Mouse (Mus musculus): ENCODE measurements around the gene Srpr. TPM values are rescaled to one million over a fixed set of nuclear protein-coding genes. Genes with fewer than 3 reads are reported as not detected.

The Srpr gene
- polyA plus RNA-seq, 1 experiment = 96.9 TPM

- no peaks in the 10 kb centered on the region for H3K36me3 ChIP-seq (ENCODE audit: control insufficient read depth, insufficient read depth, low read length, poor library complexity, severe bottlenecking)
- no peak overlapping the region for H3K27ac ChIP-seq (ENCODE audit: insufficient read depth, low read length)
- no peak overlapping the region for H3K9ac ChIP-seq (ENCODE audit: low read depth, poor library complexity, severe bottlenecking)
- H3K4me3 ChIP-seq (ENCODE audit: low read depth, low read length) = no peak overlapping the region
- no peak for TF ChIP-seq EP300 (IDR thresholded peaks at IDR 0.05; ENCODE audit: insufficient read depth, low read depth, low read length)
- TF ChIP-seq CTCF (IDR thresholded peaks at IDR 0.05; ENCODE audit: low read depth, low read length) = no peak
- TF ChIP-seq POLR2A (IDR thresholded peaks at IDR 0.05; ENCODE audit: insufficient read depth, low read length) = no peak
- H3K4me1 ChIP-seq (ENCODE audit: control insufficient read depth, insufficient read depth, low read length) = no peaks in the 10 kb centered on the region
- H3K9me3 ChIP-seq (replicated peaks; ENCODE audit: control insufficient read depth, insufficient read depth, low read length, poor library complexity, severe bottlenecking) = no peaks in the 10 kb centered on the region
- H3K27me3 ChIP-seq (ENCODE audit: control insufficient read depth, insufficient read depth, low read length, poor library complexity, severe bottlenecking) = no peaks in the 10 kb centered on the region
Observed at GRCm38 (mm10) chr9:35283415-35284069, 83.6 kb downstream of the Srpr start.

DNA sequence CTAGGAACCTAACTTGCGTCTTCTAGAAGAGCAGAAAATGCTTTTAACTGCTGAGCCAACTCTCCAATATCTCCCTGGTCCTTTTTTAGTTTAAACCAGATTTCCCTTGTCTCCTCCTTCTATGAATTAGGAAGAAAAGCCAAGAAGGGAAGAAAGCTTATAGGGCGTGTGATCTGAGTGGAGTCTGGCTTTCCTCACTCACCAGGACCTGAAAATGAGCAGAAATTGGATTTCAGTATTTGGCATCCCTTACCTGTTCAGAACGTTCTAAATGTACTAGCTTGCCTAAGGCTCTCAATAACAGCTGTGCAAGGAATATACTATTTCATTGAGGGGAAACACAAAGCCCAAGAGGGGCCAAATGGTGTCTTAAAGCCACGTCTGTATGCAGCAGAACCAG is 84.4 kb downstream of the Srpr start:
- Histone ChIP-seq H3K4me1 (ENCODE audit: control insufficient read depth, insufficient read depth, low read length) (no peaks in the 10 kb centered on the region), H3K36me3 (ENCODE audit: control insufficient read depth, insufficient read depth, low read length, poor library complexity, severe bottlenecking) (no peaks in the 10 kb centered on the region), H3K27ac (ENCODE audit: insufficient read depth, low read length) (no peak overlapping the region), H3K27me3 (ENCODE audit: control insufficient read depth, insufficient read depth, low read length, poor library complexity, severe bottlenecking) (no peaks in the 10 kb centered on the region), H3K4me3 (ENCODE audit: low read depth, low read length) (no peak overlapping the region), H3K9me3 (replicated peaks; ENCODE audit: control insufficient read depth, insufficient read depth, low read length, poor library complexity, severe bottlenecking) (no peaks in the 10 kb centered on the region), H3K9ac (ENCODE audit: low read depth, poor library complexity, severe bottlenecking) (no peak overlapping the region)
- TF ChIP-seq POLR2A (IDR thresholded peaks at IDR 0.05; ENCODE audit: insufficient read depth, low read length) = no peak
- TF ChIP-seq CTCF (IDR thresholded peaks at IDR 0.05; ENCODE audit: low read depth, low read length) = no peak
- no peak for TF ChIP-seq EP300 (IDR thresholded peaks at IDR 0.05; ENCODE audit: insufficient read depth, low read depth, low read length)

GRCm38 (mm10) chr9:35286351-35286750 is 86.4 kb downstream of the Srpr start:
- Histone ChIP-seq H3K36me3 (ENCODE audit: control insufficient read depth, insufficient read depth, low read length, poor library complexity, severe bottlenecking) (no peaks in the 10 kb centered on the region), H3K27ac (ENCODE audit: insufficient read depth, low read length) (no peak overlapping the region), H3K4me3 (ENCODE audit: low read depth, low read length) (no peak overlapping the region), H3K4me1 (ENCODE audit: control insufficient read depth, insufficient read depth, low read length) (no peaks in the 10 kb centered on the region), H3K9ac (ENCODE audit: low read depth, poor library complexity, severe bottlenecking) (no peak overlapping the region), H3K9me3 (replicated peaks; ENCODE audit: control insufficient read depth, insufficient read depth, low read length, poor library complexity, severe bottlenecking) (no peaks in the 10 kb centered on the region), H3K27me3 (ENCODE audit: control insufficient read depth, insufficient read depth, low read length, poor library complexity, severe bottlenecking) (no peaks in the 10 kb centered on the region)
- TF ChIP-seq EP300 (IDR thresholded peaks at IDR 0.05; ENCODE audit: insufficient read depth, low read depth, low read length) = no peak
- TF ChIP-seq CTCF (IDR thresholded peaks at IDR 0.05; ENCODE audit: low read depth, low read length) = no peak
- TF ChIP-seq POLR2A (IDR thresholded peaks at IDR 0.05; ENCODE audit: insufficient read depth, low read length) = no peak

- no peaks in the 10 kb centered on the region for H3K36me3 ChIP-seq (ENCODE audit: control insufficient read depth, insufficient read depth, low read length, poor library complexity, severe bottlenecking)
- no peak overlapping the region for H3K27ac ChIP-seq (ENCODE audit: insufficient read depth, low read length)
- no peak overlapping the region for H3K9ac ChIP-seq (ENCODE audit: low read depth, poor library complexity, severe bottlenecking)
- no peaks in the 10 kb centered on the region for H3K27me3 ChIP-seq (ENCODE audit: control insufficient read depth, insufficient read depth, low read length, poor library complexity, severe bottlenecking)
- H3K4me3 ChIP-seq (ENCODE audit: low read depth, low read length) = no peak overlapping the region
- no peaks in the 10 kb centered on the region for H3K9me3 ChIP-seq (replicated peaks; ENCODE audit: control insufficient read depth, insufficient read depth, low read length, poor library complexity, severe bottlenecking)
- H3K4me1 ChIP-seq (ENCODE audit: control insufficient read depth, insufficient read depth, low read length) = no peaks in the 10 kb centered on the region
- TF ChIP-seq CTCF (IDR thresholded peaks at IDR 0.05; ENCODE audit: low read depth, low read length) = no peak
Observed at GRCm38 (mm10) chr9:35289992-35290391, 90.0 kb downstream of the Srpr start.

- H3K27me3 ChIP-seq (ENCODE audit: control insufficient read depth, insufficient read depth, low read length, poor library complexity, severe bottlenecking) = no peaks in the 10 kb centered on the region
- H3K9ac ChIP-seq (ENCODE audit: low read depth, poor library complexity, severe bottlenecking) = no peak overlapping the region
- no peaks in the 10 kb centered on the region for H3K9me3 ChIP-seq (replicated peaks; ENCODE audit: control insufficient read depth, insufficient read depth, low read length, poor library complexity, severe bottlenecking)
- no peaks in the 10 kb centered on the region for H3K36me3 ChIP-seq (ENCODE audit: control insufficient read depth, insufficient read depth, low read length, poor library complexity, severe bottlenecking)
- TF ChIP-seq CTCF (IDR thresholded peaks at IDR 0.05; ENCODE audit: low read depth, low read length) = no peak
- no peak for TF ChIP-seq POLR2A (IDR thresholded peaks at IDR 0.05; ENCODE audit: insufficient read depth, low read length)
- TF ChIP-seq EP300 (IDR thresholded peaks at IDR 0.05; ENCODE audit: insufficient read depth, low read depth, low read length) = no peak
- H3K4me3 ChIP-seq (ENCODE audit: low read depth, low read length) = no peak overlapping the region
- H3K4me1 ChIP-seq (ENCODE audit: control insufficient read depth, insufficient read depth, low read length) = no peaks in the 10 kb centered on the region
- no peak overlapping the region for H3K27ac ChIP-seq (ENCODE audit: insufficient read depth, low read length)
Observed at GRCm38 (mm10) chr9:35290417-35290816, 90.4 kb downstream of the Srpr start.

DNA sequence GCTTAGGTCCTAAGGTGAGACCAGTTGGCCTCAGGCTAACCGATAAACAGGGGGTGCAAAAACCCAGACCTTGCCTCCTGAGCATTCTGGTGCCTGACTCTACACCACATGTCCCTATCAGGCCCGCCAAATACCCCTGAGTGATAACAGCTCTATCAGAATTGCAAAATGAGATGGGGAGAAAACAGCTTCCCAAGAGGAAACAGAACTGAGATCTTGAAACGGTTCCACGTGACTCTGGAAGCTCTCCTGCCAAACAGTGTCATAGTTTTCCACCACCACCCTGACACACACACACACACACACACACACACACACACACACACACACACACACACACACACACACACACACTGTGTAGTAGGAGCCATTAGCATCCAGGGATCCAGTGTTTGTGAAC is 90.9 kb downstream of the Srpr start:
- no peaks in the 10 kb centered on the region for H3K9me3 ChIP-seq (replicated peaks; ENCODE audit: control insufficient read depth, insufficient read depth, low read length, poor library complexity, severe bottlenecking)
- no peak overlapping the region for H3K9ac ChIP-seq (ENCODE audit: low read depth, poor library complexity, severe bottlenecking)
- H3K4me1 ChIP-seq (ENCODE audit: control insufficient read depth, insufficient read depth, low read length) = no peaks in the 10 kb centered on the region
- no peak overlapping the region for H3K4me3 ChIP-seq (ENCODE audit: low read depth, low read length)
- no peak overlapping the region for H3K27ac ChIP-seq (ENCODE audit: insufficient read depth, low read length)
- no peaks in the 10 kb centered on the region for H3K27me3 ChIP-seq (ENCODE audit: control insufficient read depth, insufficient read depth, low read length, poor library complexity, severe bottlenecking)
- TF ChIP-seq EP300 (IDR thresholded peaks at IDR 0.05; ENCODE audit: insufficient read depth, low read depth, low read length) = no peak
- TF ChIP-seq POLR2A (IDR thresholded peaks at IDR 0.05; ENCODE audit: insufficient read depth, low read length) = no peak
- TF ChIP-seq CTCF (IDR thresholded peaks at IDR 0.05; ENCODE audit: low read depth, low read length) = no peak
- no peaks in the 10 kb centered on the region for H3K36me3 ChIP-seq (ENCODE audit: control insufficient read depth, insufficient read depth, low read length, poor library complexity, severe bottlenecking)

All from ES-Bruce4 (cell line).